Mouse (Mus musculus) CH12.LX (cell line): ENCODE results near the gene Snx8.

Experiments used
- CTCF ChIP-seq, 2 experiments: IDR thresholded peaks in 1 of 2; conservative IDR thresholded peaks in 1 of 2; 2 replicates each; pipeline ENCODE4 v1.5.1; 2011 to 2012; ENCODE audit warnings: low read depth in 2 of 2, low read length in 2 of 2, improper control_type of control experiment in 1 of 2, inconsistent platforms in 1 of 2, mild to moderate bottlenecking in 1 of 2, moderate library complexity in 1 of 2
- POLR2A ChIP-seq: IDR thresholded peaks from 2 replicates; pipeline ENCODE4 v1.6.1; 2011; ENCODE audit warnings: low read depth, mild to moderate bottlenecking, improper control_type of control experiment, low read length
- ZC3H11A ChIP-seq: IDR thresholded peaks from 2 replicates; pipeline ENCODE4 v1.6.1; 2012; ENCODE audit warnings: low read depth, mild to moderate bottlenecking, inconsistent platforms, low read length, improper control_type of control experiment

DNA sequence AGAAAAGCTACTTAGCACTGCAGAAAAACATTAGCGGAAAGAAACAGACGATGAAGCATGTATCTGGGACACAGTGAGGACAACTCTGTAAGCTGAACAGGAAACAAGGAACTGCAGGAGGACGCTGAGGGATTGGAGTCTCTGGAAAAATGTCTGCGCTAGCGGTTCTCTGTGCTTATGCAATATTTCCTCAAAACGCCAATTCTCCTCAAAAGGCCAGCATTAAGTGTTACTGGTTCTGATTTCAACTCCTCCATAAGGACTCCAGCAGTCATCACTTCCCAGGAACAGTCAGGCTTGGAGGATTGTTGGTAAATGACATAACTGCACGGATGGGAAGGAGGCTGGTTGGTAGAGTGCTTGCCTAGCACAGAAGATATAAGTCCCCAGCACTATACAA, 7.9 kb downstream of the Snx8 start:
- TF ChIP-seq CTCF (conservative IDR thresholded peaks at IDR 0.05 in 1 of 2, IDR thresholded peaks at IDR 0.05 in 1 of 2; ENCODE audit: low read depth in 2 of 2, low read length in 2 of 2) (no peak), ZC3H11A (no peak), POLR2A (no peak)
